Mouse (Mus musculus) liver, embryonic 12.5 days (tissue): Measurements from ENCODE around the gene Sorbs1. TPM values are rescaled to one million over a fixed set of nuclear protein-coding genes. Genes with fewer than 3 reads are reported as not detected.

Source experiments
- ATAC-seq: fragments of 200-750 bp; cut with Nextera tagmentation; 2 replicates; pipeline ENCODE4 v1.8.0; 2017; ENCODE audit warnings: moderate number of reproducible peaks, mild to moderate bottlenecking, moderate library complexity
- H3K27ac ChIP-seq: fragments of 300-500 bp; sonication (generic); 2 replicates; pipeline ENCODE4 v1.5.1; 2016; ENCODE audit warnings: mild to moderate bottlenecking
- H3K27me3 ChIP-seq: fragments of 300-500 bp; sonication (generic); replicated peaks from 2 replicates; pipeline ENCODE4 v1.6.1; 2016; ENCODE audit warnings: mild to moderate bottlenecking, moderate library complexity
- H3K36me3 ChIP-seq: fragments of 300-500 bp; sonication (generic); 2 replicates; pipeline ENCODE4 v1.6.1; 2016; ENCODE audit warnings: mild to moderate bottlenecking, moderate library complexity
- H3K4me1 ChIP-seq: fragments of 300-500 bp; sonication (generic); 2 replicates; pipeline ENCODE4 v1.6.1; 2016
- H3K4me2 ChIP-seq: fragments of 300-500 bp; sonication (generic); 2 replicates; pipeline ENCODE4 v1.6.1; 2016; ENCODE audit warnings: mild to moderate bottlenecking, moderate library complexity
- H3K4me3 ChIP-seq: fragments of 300-500 bp; sonication (generic); 2 replicates; pipeline ENCODE4 v1.5.1; 2016; ENCODE audit warnings: mild to moderate bottlenecking, moderate library complexity
- H3K9ac ChIP-seq: fragments of 300-500 bp; sonication (generic); 2 replicates; pipeline ENCODE4 v1.6.1; 2016; ENCODE audit warnings: mild to moderate bottlenecking, moderate library complexity
- H3K9me3 ChIP-seq: fragments of 300-500 bp; sonication (generic); replicated peaks from 2 replicates; pipeline ENCODE4 v1.6.1; 2016; ENCODE audit warnings: mild to moderate bottlenecking, moderate library complexity
- WGBS: fragments of 180-500 bp; shearing (Covaris S2); methylation state at CpG from one replicate; pipeline ENCODE4 v1.1.7; 2016; ENCODE audit not compliant: insufficient replicate concordance; 5-methylcytosine and 5-hydroxymethylcytosine counted together
- polyA plus RNA-seq: library from polyadenylated mRNA; unstranded; fragments of >200 nt; fragmentation: Nextera tagmentation; extraction: Ambion mirVana; gene quantifications from 2 replicates; pipeline ENCODE4 v1.2.1, GENCODE M21; 2016

The Sorbs1 gene
- polyA plus RNA-seq, 1 experiment from 2014 or later = 35.1 TPM

- peak; percentile 55 for ATAC-seq
- peak overlapping the region; percentile 94 for H3K9ac ChIP-seq
- peak overlapping the region; percentile 88 for H3K4me3 ChIP-seq
- H3K9me3 ChIP-seq = no peaks in the 10 kb centered on the region
- H3K4me1 ChIP-seq = peaks cover 56% of the 10 kb centered on the region
- peak overlapping the region; percentile 90 for H3K4me2 ChIP-seq
- H3K27ac ChIP-seq = peak overlapping the region; percentile 98
- no peaks in the 10 kb centered on the region for H3K27me3 ChIP-seq
- WGBS = 8% methylated on average over 5 of the region's 5 CpGs
- peaks cover 7% of the 10 kb centered on the region for H3K36me3 ChIP-seq
Observed at GRCm38 (mm10) chr19:40511679-40512309, 1.8 kb downstream of the Sorbs1 start.

GRCm38 (mm10) chr19:40511100-40511439 lies 2.5 kb downstream of the Sorbs1 start:
- peak overlapping the region; percentile 98 for H3K27ac ChIP-seq
- H3K4me3 ChIP-seq = peak overlapping the region; percentile 88
- peaks cover 61% of the 10 kb centered on the region for H3K4me1 ChIP-seq
- H3K36me3 ChIP-seq = peaks cover 7% of the 10 kb centered on the region
- H3K9ac ChIP-seq = peak overlapping the region; percentile 94; the same call in 1 of the 2 replicates
- H3K4me2 ChIP-seq = peak overlapping the region; percentile 90
- no peaks in the 10 kb centered on the region for H3K27me3 ChIP-seq
- WGBS = 67% methylated on average over 8 of the region's 8 CpGs
- no peak for ATAC-seq
- H3K9me3 ChIP-seq = no peaks in the 10 kb centered on the region

- 73% methylated on average over 13 of the region's 13 CpGs for WGBS
- H3K4me1 ChIP-seq = peaks cover 61% of the 10 kb centered on the region
- no peak overlapping the region for H3K4me3 ChIP-seq
- H3K9me3 ChIP-seq = no peaks in the 10 kb centered on the region
- H3K9ac ChIP-seq = 0 out of 2 replicates have a peak overlapping the region, but pooled peaks have one; percentile 94
- H3K36me3 ChIP-seq = peaks cover 7% of the 10 kb centered on the region
- ATAC-seq = no peak
- peak overlapping the region; percentile 98 for H3K27ac ChIP-seq
- no peaks in the 10 kb centered on the region for H3K27me3 ChIP-seq
- H3K4me2 ChIP-seq = peak overlapping the region; percentile 90
Observed at GRCm38 (mm10) chr19:40510387-40511099, 3.0 kb downstream of the Sorbs1 start.

GRCm38 (mm10) chr19:40509274-40509673 lies 4.3 kb downstream of the Sorbs1 start:
- H3K4me3 ChIP-seq = no peak overlapping the region
- no peaks in the 10 kb centered on the region for H3K27me3 ChIP-seq
- H3K27ac ChIP-seq = peak overlapping the region; percentile 60; the same call in 1 of the 2 replicates
- no peak overlapping the region for H3K4me2 ChIP-seq
- no peak overlapping the region for H3K9ac ChIP-seq
- peaks cover 7% of the 10 kb centered on the region for H3K36me3 ChIP-seq
- peaks cover 56% of the 10 kb centered on the region for H3K4me1 ChIP-seq
- 78% methylated on average over 2 of the region's 2 CpGs for WGBS
- no peaks in the 10 kb centered on the region for H3K9me3 ChIP-seq
- ATAC-seq = no peak

- Histone ChIP-seq H3K4me2 (no peak overlapping the region), H3K9ac (no peak overlapping the region), H3K4me3 (no peak overlapping the region), H3K27me3 (no peaks in the 10 kb centered on the region), H3K36me3 (peaks cover 7% of the 10 kb centered on the region), H3K9me3 (no peaks in the 10 kb centered on the region), H3K27ac (peak overlapping the region; percentile 60; the same call in 1 of the 2 replicates), H3K4me1 (peaks cover 52% of the 10 kb centered on the region)
- WGBS = 31% methylated on average over 2 of the region's 2 CpGs
- no peak for ATAC-seq
Observed at GRCm38 (mm10) chr19:40508851-40509250, 4.7 kb downstream of the Sorbs1 start.

GRCm38 (mm10) chr19:40506965-40507364 lies 6.6 kb downstream of the Sorbs1 start:
- H3K27ac ChIP-seq = no peak overlapping the region
- WGBS = 88% methylated on average over 3 of the region's 3 CpGs
- no peaks in the 10 kb centered on the region for H3K27me3 ChIP-seq
- no peak overlapping the region for H3K4me3 ChIP-seq
- no peaks in the 10 kb centered on the region for H3K9me3 ChIP-seq
- H3K36me3 ChIP-seq = peaks cover 7% of the 10 kb centered on the region
- no peak for ATAC-seq
- no peak overlapping the region for H3K9ac ChIP-seq
- H3K4me1 ChIP-seq = peaks cover 49% of the 10 kb centered on the region
- H3K4me2 ChIP-seq = no peak overlapping the region

- peaks cover 18% of the 10 kb centered on the region for H3K36me3 ChIP-seq
- peaks cover 40% of the 10 kb centered on the region for H3K4me1 ChIP-seq
- no peak overlapping the region for H3K9ac ChIP-seq
- H3K9me3 ChIP-seq = no peaks in the 10 kb centered on the region
- H3K27ac ChIP-seq = no peak overlapping the region
- no peaks in the 10 kb centered on the region for H3K27me3 ChIP-seq
- no peak for ATAC-seq
- no peak overlapping the region for H3K4me2 ChIP-seq
- 82% methylated on average over 7 of the region's 7 CpGs for WGBS
- H3K4me3 ChIP-seq = no peak overlapping the region
Observed at GRCm38 (mm10) chr19:40504336-40504735, 9.2 kb downstream of the Sorbs1 start.

GRCm38 (mm10) chr19:40499940-40500737 lies 13.4 kb downstream of the Sorbs1 start:
- no peaks in the 10 kb centered on the region for H3K9me3 ChIP-seq
- no peak overlapping the region for H3K4me2 ChIP-seq
- H3K9ac ChIP-seq = no peak overlapping the region
- H3K4me1 ChIP-seq = peaks cover 47% of the 10 kb centered on the region
- no peak for ATAC-seq
- H3K27ac ChIP-seq = peak overlapping the region; percentile 45; the same call in 1 of the 2 replicates
- H3K27me3 ChIP-seq = no peaks in the 10 kb centered on the region
- H3K36me3 ChIP-seq = peaks cover 20% of the 10 kb centered on the region
- H3K4me3 ChIP-seq = no peak overlapping the region
- 77% methylated on average over 11 of the region's 11 CpGs for WGBS

GRCm38 (mm10) chr19:40499141-40499540 lies 14.4 kb downstream of the Sorbs1 start:
- H3K27ac ChIP-seq = peak overlapping the region; percentile 27; the same call in 1 of the 2 replicates
- peaks cover 55% of the 10 kb centered on the region for H3K4me1 ChIP-seq
- no peak for ATAC-seq
- no peak overlapping the region for H3K4me2 ChIP-seq
- WGBS = 58% methylated on average over 8 of the region's 8 CpGs
- peaks cover 20% of the 10 kb centered on the region for H3K36me3 ChIP-seq
- H3K9ac ChIP-seq = no peak overlapping the region
- H3K9me3 ChIP-seq = no peaks in the 10 kb centered on the region
- H3K4me3 ChIP-seq = no peak overlapping the region
- H3K27me3 ChIP-seq = no peaks in the 10 kb centered on the region

- Histone ChIP-seq H3K4me1 (peaks cover 58% of the 10 kb centered on the region), H3K27me3 (no peaks in the 10 kb centered on the region), H3K36me3 (peaks cover 20% of the 10 kb centered on the region), H3K27ac (no peak overlapping the region), H3K9ac (no peak overlapping the region), H3K4me3 (no peak overlapping the region), H3K4me2 (no peak overlapping the region), H3K9me3 (no peaks in the 10 kb centered on the region)
- ATAC-seq = no peak
- 82% methylated on average over 6 of the region's 6 CpGs for WGBS
Observed at GRCm38 (mm10) chr19:40498162-40498725, 15.3 kb downstream of the Sorbs1 start.

- no peak for ATAC-seq
- Histone ChIP-seq H3K36me3 (peaks cover 20% of the 10 kb centered on the region), H3K4me2 (no peak overlapping the region), H3K9ac (no peak overlapping the region), H3K27ac (no peak overlapping the region), H3K4me1 (peaks cover 50% of the 10 kb centered on the region), H3K27me3 (no peaks in the 10 kb centered on the region), H3K9me3 (no peaks in the 10 kb centered on the region), H3K4me3 (no peak overlapping the region)
- 77% methylated on average over 11 of the region's 11 CpGs for WGBS
Observed at GRCm38 (mm10) chr19:40496509-40497267, 16.9 kb downstream of the Sorbs1 start.
